Mouse (Mus musculus) myocyte (in vitro differentiated cells): ENCODE data around the gene Acsm3. TPM values are rescaled to one million over a fixed set of nuclear protein-coding genes. Genes with fewer than 3 reads are reported as not detected.
"Not testable (repeated sequence)": the region's sequence is repeated elsewhere in the genome, so short reads cannot be mapped to it uniquely, and the experiment has no call there.

Source experiments
- H3K27me3 ChIP-seq: one replicate; pipeline ENCODE4 v1.6.1; 2011; ENCODE audit not compliant: control insufficient read depth, insufficient read depth, insufficient read length
- H3K36me3 ChIP-seq: one replicate; pipeline ENCODE4 v1.6.1; 2011; ENCODE audit not compliant: control insufficient read depth, insufficient read depth
- H3K4me2 ChIP-seq: one replicate; pipeline ENCODE4 v1.6.1; 2011; ENCODE audit warnings: low read depth, control low read depth
- H3K4me3 ChIP-seq: one replicate; pipeline ENCODE4 v1.5.1; 2011; ENCODE audit warnings: mild to moderate bottlenecking, control low read depth, moderate library complexity
- H3K79me2 ChIP-seq: one replicate; pipeline ENCODE4 v1.6.1; 2011; ENCODE audit not compliant: control insufficient read depth, insufficient read depth
- H3ac ChIP-seq: one replicate; pipeline ENCODE4 v1.6.1; 2011; ENCODE audit not compliant: control insufficient read depth, insufficient read length
- CEBPB ChIP-seq: IDR thresholded peaks from 2 replicates; pipeline ENCODE4 v1.6.1; 2011; ENCODE audit warnings: mild to moderate bottlenecking, moderate library complexity; ENCODE audit not compliant: poor library complexity, insufficient read depth, severe bottlenecking
- E2F4 ChIP-seq: IDR thresholded peaks from one replicate; pipeline ENCODE4 v1.6.1; 2011; ENCODE audit warnings: mild to moderate bottlenecking, control low read depth, moderate library complexity; ENCODE audit not compliant: insufficient read depth
- MAX ChIP-seq: IDR thresholded peaks from one replicate; pipeline ENCODE4 v1.6.1; 2011; ENCODE audit warnings: low read depth, mild to moderate bottlenecking, control low read depth
- MYOD1 ChIP-seq, 3 experiments: IDR thresholded peaks; one replicate each; pipeline ENCODE4 v1.6.1; 2011; ENCODE audit warnings: control low read depth in 2 of 3, low read depth in 2 of 3, mild to moderate bottlenecking in 2 of 3, moderate library complexity in 1 of 3; ENCODE audit not compliant: insufficient read length in 2 of 3, control insufficient read depth in 1 of 3
- MYOG ChIP-seq, 3 experiments: IDR thresholded peaks; one replicate each; pipeline ENCODE4 v1.6.1; 2011; ENCODE audit warnings: control low read depth in 2 of 3, low read depth in 2 of 3, mild to moderate bottlenecking in 2 of 3; ENCODE audit not compliant: insufficient read length in 2 of 3, control insufficient read depth in 1 of 3, insufficient read depth in 1 of 3
- POLR2A ChIP-seq: IDR thresholded peaks from one replicate; pipeline ENCODE4 v1.6.1; 2011; ENCODE audit warnings: low read depth, mild to moderate bottlenecking, control low read depth, moderate library complexity; ENCODE audit not compliant: insufficient read length
- POLR2AphosphoS2 ChIP-seq: IDR thresholded peaks from one replicate; pipeline ENCODE4 v1.6.1; 2011; ENCODE audit warnings: low read depth, control low read depth; ENCODE audit not compliant: insufficient read length
- REST ChIP-seq: IDR thresholded peaks from one replicate; pipeline ENCODE4 v1.6.1; 2011; ENCODE audit warnings: mild to moderate bottlenecking, control low read depth, moderate library complexity; ENCODE audit not compliant: insufficient read depth, insufficient read length
- SRF ChIP-seq: IDR thresholded peaks from one replicate; pipeline ENCODE4 v1.6.1; 2011; ENCODE audit warnings: low read depth; ENCODE audit not compliant: control insufficient read depth, insufficient read length
- TCF12 ChIP-seq: IDR thresholded peaks from one replicate; pipeline ENCODE4 v1.6.1; 2011; ENCODE audit warnings: mild to moderate bottlenecking, control low read depth; ENCODE audit not compliant: poor library complexity, insufficient read depth, severe bottlenecking
- TCF3 ChIP-seq: IDR thresholded peaks from one replicate; pipeline ENCODE4 v1.6.1; 2011; ENCODE audit warnings: low read depth, control low read depth; ENCODE audit not compliant: insufficient read length
- USF1 ChIP-seq: IDR thresholded peaks from one replicate; pipeline ENCODE4 v1.6.1; 2011; ENCODE audit warnings: low read depth, mild to moderate bottlenecking, control low read depth, moderate library complexity
- polyA plus RNA-seq: library from polyadenylated mRNA; unstranded; fragments of >200 nt; fragmentation: generic; extraction: Trizol; gene quantifications from one replicate; pipeline ENCODE4 v1.2.1, GENCODE M21; 2012; ENCODE audit warnings: missing spikeins

Gene Acsm3
- polyA plus RNA-seq, result 0.04 TPM

GRCm38 (mm10) chr7:119760527-119760951, at the start of gene Acsm3:
TSS of gene Acsm3 (plus strand) at chr7:119760923.
- TF ChIP-seq POLR2A (no peak), E2F4 (no peak), MYOG (IDR thresholded peaks at IDR 0.05; ENCODE audit: control insufficient read depth in 1 of 3, insufficient read depth in 1 of 3, insufficient read length in 2 of 3, low read depth in 2 of 3) (no peak), MYOD1 (IDR thresholded peaks at IDR 0.05; ENCODE audit: control insufficient read depth in 1 of 3, insufficient read length in 2 of 3, low read depth in 2 of 3) (no peak), REST (no peak), TCF3 (no peak), SRF (no peak), USF1 (no peak)
- Histone ChIP-seq H3ac (no peak within 1 kb of the TSS), H3K27me3 (no peaks in the 10 kb centered on the region), H3K4me3 (no peak within 1 kb of the TSS), H3K79me2 (no peaks in the 10 kb centered on the region), H3K36me3 (no peaks in the 10 kb centered on the region), H3K4me2 (no peak within 1 kb of the TSS)

- no peak overlapping the region for H3K4me2 ChIP-seq
- no peak overlapping the region for H3K4me3 ChIP-seq
- H3K27me3 ChIP-seq, result no peaks in the 10 kb centered on the region
- no peak overlapping the region for H3ac ChIP-seq
- no peak for TF ChIP-seq TCF12
- no peak for TF ChIP-seq POLR2AphosphoS2
- no peak for TF ChIP-seq CEBPB
- no peak for TF ChIP-seq SRF
- no peak for TF ChIP-seq MYOG (IDR thresholded peaks at IDR 0.05; ENCODE audit: control insufficient read depth in 1 of 3, insufficient read depth in 1 of 3, insufficient read length in 2 of 3, low read depth in 2 of 3)
- TF ChIP-seq POLR2A, result no peak
- no peak for TF ChIP-seq TCF3
- no peak for TF ChIP-seq USF1
- no peak for TF ChIP-seq E2F4
- peaks cover 21% of the 10 kb centered on the region for H3K36me3 ChIP-seq
- no peaks in the 10 kb centered on the region for H3K79me2 ChIP-seq
These were observed 46.6 kb upstream of the Acsm3 start for GRCm38 (mm10) chr7:119714111-119714510.

GRCm38 (mm10) chr7:119720253-119720946, 40.3 kb upstream of the Acsm3 start, which contains the start of gene Thumpd1:
TSS of gene Thumpd1 (minus strand) at chr7:119720798.
- Histone ChIP-seq H3K4me2 (peak within 1 kb of the TSS; percentile 90), H3K36me3 (peaks cover 22% of the 10 kb centered on the region), H3K27me3 (no peaks in the 10 kb centered on the region), H3ac (peak within 1 kb of the TSS; percentile 43), H3K4me3 (peak within 1 kb of the TSS; percentile 89), H3K79me2 (peaks cover 11% of the 10 kb centered on the region)
- TF ChIP-seq USF1, result no peak
- peak; percentile 91 for TF ChIP-seq POLR2A
- peak; percentile 30 for TF ChIP-seq REST
- peak; percentile 93 for TF ChIP-seq SRF
- TF ChIP-seq TCF3, result no peak
- TF ChIP-seq E2F4, result no peak
- peak in 1 of 3 experiments; percentile 35 for TF ChIP-seq MYOG (IDR thresholded peaks at IDR 0.05; ENCODE audit: control insufficient read depth in 1 of 3, insufficient read depth in 1 of 3, insufficient read length in 2 of 3, low read depth in 2 of 3)
- TF ChIP-seq MAX, result peak; percentile 72
- TF ChIP-seq MYOD1 (IDR thresholded peaks at IDR 0.05; ENCODE audit: control insufficient read depth in 1 of 3, insufficient read length in 2 of 3, low read depth in 2 of 3), result peak in 1 of 3 experiments; percentile 35
- peak; percentile 89 for TF ChIP-seq POLR2AphosphoS2
- TF ChIP-seq CEBPB, result peak; percentile 58; the same call in 1 of the 2 replicates
- TF ChIP-seq TCF12, result no peak

GRCm38 (mm10) chr7:119720947-119721310, 39.8 kb upstream of the Acsm3 start:
- no peaks in the 10 kb centered on the region for H3K27me3 ChIP-seq
- H3K4me2 ChIP-seq, result peak overlapping the region; percentile 90
- H3K79me2 ChIP-seq, result peaks cover 11% of the 10 kb centered on the region
- H3ac ChIP-seq, result peak overlapping the region; percentile 43
- H3K4me3 ChIP-seq, result peak overlapping the region; percentile 89
- H3K36me3 ChIP-seq, result peaks cover 22% of the 10 kb centered on the region
- TF ChIP-seq TCF12 (no peak), MYOD1 (IDR thresholded peaks at IDR 0.05; ENCODE audit: control insufficient read depth in 1 of 3, insufficient read length in 2 of 3, low read depth in 2 of 3) (no peak)

GRCm38 (mm10) chr7:119727621-119728020, 33.1 kb upstream of the Acsm3 start:
- no peak for TF ChIP-seq TCF12
- Histone ChIP-seq H3K36me3 (no peaks in the 10 kb centered on the region), H3K79me2 (no peaks in the 10 kb centered on the region), H3ac (no peak overlapping the region), H3K4me2 (no peak overlapping the region), H3K27me3 (no peaks in the 10 kb centered on the region), H3K4me3 (no peak overlapping the region)

- not testable (repeated sequence) for H3K36me3 ChIP-seq, H3K79me2 ChIP-seq, H3ac ChIP-seq, H3K4me2 ChIP-seq, H3K27me3 ChIP-seq, H3K4me3 ChIP-seq
These were observed 29.5 kb upstream of the Acsm3 start for GRCm38 (mm10) chr7:119731262-119731661.
